ENCODE assay signal across 8 mouse cellular contexts in the genomic region with DNA sequence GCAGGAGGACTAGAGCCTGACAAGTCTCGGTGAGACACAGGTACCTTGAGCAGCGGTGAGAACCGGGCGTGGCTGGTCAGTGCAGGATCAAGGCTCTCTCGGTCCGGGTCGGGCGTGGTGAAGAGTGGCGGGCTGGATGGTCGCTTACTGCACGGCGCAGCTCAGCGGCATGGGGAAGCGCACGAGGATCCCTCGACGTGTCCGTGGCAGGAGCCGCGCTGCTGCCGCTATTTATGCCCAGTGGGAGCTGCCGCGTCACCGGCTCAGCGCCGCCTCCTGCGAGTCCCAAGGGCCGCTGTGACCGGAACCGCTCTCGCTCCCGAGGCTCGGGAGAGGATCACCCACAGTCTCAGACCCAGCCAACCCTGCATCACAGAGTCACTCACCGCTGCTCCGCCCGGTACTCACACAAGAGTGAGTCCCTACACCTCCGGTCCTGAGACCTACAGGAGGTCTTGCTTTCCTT. TPM values are rescaled to one million over a fixed set of nuclear protein-coding genes. Genes with fewer than 3 reads are reported as not detected.
DNase-seq lines count a peak whose midpoint lies in the region; ATAC-seq and TF ChIP-seq lines count a peak whose summit lies in the region.

A gene (minus strand): TSS at position 277 of the 466 bp plus-strand sequence.

- ATAC-seq in kidney, embryonic 14.5 days (ENCODE audit: low FRiP score, low TSS enrichment) = peak; percentile 50
- ATAC-seq in megakaryocyte, adult 5-6 weeks (ENCODE audit: poor library complexity, severe bottlenecking) = peak; percentile 91

- no peak for TF ChIP-seq POLR2A in small intestine, adult 2 months (IDR thresholded peaks at IDR 0.05; ENCODE audit: low read depth, low read length)

- TF ChIP-seq CTCF in small intestine, adult 2 months (IDR thresholded peaks at IDR 0.05; ENCODE audit: extremely low read depth, insufficient read length, insufficient replicate concordance, low read depth, low read length) = no peak

- H3K4me3 ChIP-seq in kidney, embryonic 14.5 days (ENCODE audit: low read length) = peak within 1 kb of the TSS; percentile 33
- peak within 1 kb of the TSS; percentile 37 for H3K4me3 ChIP-seq in small intestine, adult 2 months (ENCODE audit: low read depth, low read length)

- H3K27me3 ChIP-seq in kidney, embryonic 14.5 days (ENCODE audit: control insufficient read depth, insufficient read depth, low read length) = peaks cover 16% of the 10 kb centered on the region; the same call in 1 of the 2 replicates
- peaks cover 18% of the 10 kb centered on the region for H3K27me3 ChIP-seq in small intestine, adult 2 months (ENCODE audit: control insufficient read depth, insufficient read depth, low read length)

- peak; percentile 25 for DNase-seq in embryo, embryonic 10 days (ENCODE audit: low spot score)
- no peak for DNase-seq in embryo, embryonic 10.5 days (ENCODE audit: low spot score)
- peak; percentile 46 for DNase-seq in ZHBTc4 (ENCODE audit: low read depth, low spot score)
- DNase-seq in forelimb bud, embryonic 11.5 days (ENCODE audit: low read depth, low spot score) = peak; percentile 18
- DNase-seq in thymus, postnatal 25 days = no peak

- no peak within 1 kb of the TSS for H3K27ac ChIP-seq in kidney, embryonic 14.5 days (ENCODE audit: low read depth, low read length)
- H3K27ac ChIP-seq in small intestine, adult 2 months (ENCODE audit: insufficient read depth, low read depth, low read length) = no peak within 1 kb of the TSS

- no peak within 1 kb of the TSS; the same call in 1 of the 2 replicates for H3K9ac ChIP-seq in kidney, embryonic 14.5 days (ENCODE audit: low read depth, low read length)

- no peaks in the 10 kb centered on the region for H3K36me3 ChIP-seq in kidney, embryonic 14.5 days (ENCODE audit: control insufficient read depth, insufficient read depth, low read length)
- no peaks in the 10 kb centered on the region for H3K36me3 ChIP-seq in small intestine, adult 2 months (ENCODE audit: control insufficient read depth, insufficient read depth, low read length)

- H3K9me3 ChIP-seq in kidney, embryonic 14.5 days (ENCODE audit: control insufficient read depth, low read length) = no peaks in the 10 kb centered on the region

- peak within 1 kb of the TSS; percentile 53 for H3K4me2 ChIP-seq in kidney, embryonic 14.5 days (replicated peaks; ENCODE audit: low read depth, low read length)

- peaks cover 4% of the 10 kb centered on the region; the same call in 1 of the 2 replicates for H3K4me1 ChIP-seq in kidney, embryonic 14.5 days (ENCODE audit: control insufficient read depth, insufficient read depth, low read length)
- peaks cover 6% of the 10 kb centered on the region; the same call in 1 of the 2 replicates for H3K4me1 ChIP-seq in small intestine, adult 2 months (ENCODE audit: control insufficient read depth, insufficient read depth, insufficient read length, low read length)

- WGBS in kidney, embryonic 14.5 days = 3% methylated on average over 34 of the region's 37 CpGs
- 2% methylated on average over 37 of the region's 37 CpGs for WGBS in small intestine, adult 2 months

RNA-seq across cellular contexts. Expression of the gene that starts here (rescaled TPM):
- polyA plus RNA-seq in kidney, embryonic 14.5 days (2014; fragmentation: Nextera tagmentation; extraction: Ambion mirVana) = not detected in 2 replicates
- 1.1 and 2.0 TPM in 2 replicates for total RNA-seq in megakaryocyte, adult 5-6 weeks (2015)
- 0.70 TPM in 1 of 2 replicates, not detected in the other for total RNA-seq in megakaryocyte, adult 5-6 weeks (2017)
- 12.3 and 200 TPM in 2 replicates for polyA plus RNA-seq in small intestine, adult 2 months (2012; rRNA removed)

Comparison
In these comparisons a context has a peak if more than half of its experiments do, and no peak if none do; other contexts are left out.
1. RNA of the gene that starts here (polyA plus RNA-seq): 12.3 to 200 TPM in small intestine, adult 2 months; not detected in kidney, embryonic 14.5 days; every median in the first group is over 10 times any median in the second.
2. DNase-seq: peak in embryo, embryonic 10 days (single experiment), ZHBTc4 (single experiment) and forelimb bud, embryonic 11.5 days (single experiment); none in embryo, embryonic 10.5 days (single experiment) and thymus, postnatal 25 days (single experiment).
3. Peak in ATAC-seq, H3K4me3 ChIP-seq and H3K4me2 ChIP-seq in kidney, embryonic 14.5 days; RNA of the gene not detected or under 1 TPM.